Mouse (Mus musculus): ENCODE results near the gene Selenbp1. TPM values are rescaled to one million over a fixed set of nuclear protein-coding genes. Genes with fewer than 3 reads are reported as not detected.

Gene Selenbp1
- polyA plus RNA-seq, 1 experiment from 2014 or later = 34.8 TPM

- H3K9ac ChIP-seq = no peak overlapping the region
- H3K27me3 ChIP-seq = no peaks in the 10 kb centered on the region
- no peak for ATAC-seq (ENCODE audit: low FRiP score, low read depth)
- H3K4me1 ChIP-seq = peaks cover 6% of the 10 kb centered on the region
- H3K9me3 ChIP-seq = no peaks in the 10 kb centered on the region
- no peak overlapping the region for H3K4me2 ChIP-seq (replicated peaks)
- peaks cover 42% of the 10 kb centered on the region for H3K36me3 ChIP-seq
- H3K4me3 ChIP-seq = no peak overlapping the region
- no peak overlapping the region for H3K27ac ChIP-seq
- 44% methylated on average over 5 of the region's 5 CpGs for WGBS
Measured at GRCm38 (mm10) chr3:94960322-94960721, 27.5 kb downstream of the Selenbp1 start.

- H3K36me3 ChIP-seq = no peaks in the 10 kb centered on the region
Measured at GRCm38 (mm10) chr3:94964989-94965388, 32.1 kb downstream of the Selenbp1 start.

DNA sequence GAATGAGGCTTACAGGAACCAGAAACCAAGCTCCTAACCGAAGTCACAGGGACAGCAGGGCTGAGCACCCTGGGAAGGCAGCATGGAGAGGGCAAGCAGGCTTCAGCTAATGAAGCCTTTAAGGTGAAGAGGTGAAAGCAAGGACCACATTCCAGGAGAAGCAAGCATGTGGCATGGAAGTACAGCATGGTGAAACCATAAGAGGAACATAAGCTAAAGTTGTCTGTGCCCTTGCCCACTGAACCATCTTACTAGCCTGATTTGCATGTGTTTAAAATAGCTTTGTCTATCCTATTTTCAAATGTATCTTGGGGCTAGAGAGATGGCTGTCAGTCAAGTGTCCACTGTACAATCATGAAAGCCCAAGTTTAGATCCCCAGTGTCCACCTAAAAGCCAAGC lies 33.0 kb downstream of the Selenbp1 start:
- no peak overlapping the region for H3K4me2 ChIP-seq (replicated peaks)
- no peaks in the 10 kb centered on the region for H3K9me3 ChIP-seq
- 79% methylated on average over 1 of the region's 1 CpGs for WGBS
- H3K27me3 ChIP-seq = no peaks in the 10 kb centered on the region
- no peaks in the 10 kb centered on the region for H3K36me3 ChIP-seq
- no peaks in the 10 kb centered on the region for H3K4me1 ChIP-seq
- no peak overlapping the region for H3K4me3 ChIP-seq
- no peak for ATAC-seq (ENCODE audit: low FRiP score, low read depth)
- H3K27ac ChIP-seq = no peak overlapping the region
- no peak overlapping the region for H3K9ac ChIP-seq

More at GRCm38 (mm10) chr3:94964989-94965388, 32.1 kb downstream of the Selenbp1 start:
- H3K27ac ChIP-seq = no peak overlapping the region
- no peak for ATAC-seq (ENCODE audit: low FRiP score, low read depth)
- H3K4me2 ChIP-seq (replicated peaks) = no peak overlapping the region
- no peaks in the 10 kb centered on the region for H3K27me3 ChIP-seq
- H3K4me1 ChIP-seq = no peaks in the 10 kb centered on the region
- WGBS = 94% methylated on average over 1 of the region's 1 CpGs
- H3K9me3 ChIP-seq = no peaks in the 10 kb centered on the region
- H3K9ac ChIP-seq = no peak overlapping the region
- H3K4me3 ChIP-seq = no peak overlapping the region

DNA sequence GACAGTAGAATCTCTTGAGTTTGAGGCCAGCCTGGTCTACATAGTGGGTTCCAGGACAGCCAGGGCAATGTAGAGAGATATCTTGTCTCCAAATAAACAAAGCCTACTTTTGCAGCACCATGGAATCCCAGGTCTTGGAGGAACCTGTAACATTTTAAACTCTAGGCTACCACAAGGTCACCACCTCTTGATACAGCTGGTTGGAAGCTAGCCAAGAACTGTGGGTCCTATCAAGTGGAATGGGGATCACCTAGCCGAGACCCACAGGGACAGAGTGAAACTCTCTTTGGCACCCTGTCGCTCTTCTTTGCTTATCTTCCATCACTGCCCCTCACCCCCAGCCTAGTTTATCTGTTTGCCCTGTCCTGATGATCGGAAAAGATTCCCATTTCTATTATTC lies 39.7 kb downstream of the Selenbp1 start:
- H3K27me3 ChIP-seq = no peaks in the 10 kb centered on the region
- no peak overlapping the region for H3K4me3 ChIP-seq
- no peak overlapping the region for H3K27ac ChIP-seq
- no peak for ATAC-seq (ENCODE audit: low FRiP score, low read depth)
- peaks cover 6% of the 10 kb centered on the region; the same call in 1 of the 2 replicates for H3K36me3 ChIP-seq
- no peaks in the 10 kb centered on the region for H3K9me3 ChIP-seq
- 84% methylated on average over 3 of the region's 3 CpGs for WGBS
- no peak overlapping the region for H3K9ac ChIP-seq
- no peak overlapping the region for H3K4me2 ChIP-seq (replicated peaks)
- H3K4me1 ChIP-seq = peaks cover 13% of the 10 kb centered on the region

GRCm38 (mm10) chr3:94973620-94974019 lies 40.8 kb downstream of the Selenbp1 start:
- H3K36me3 ChIP-seq = peaks cover 9% of the 10 kb centered on the region
- peak overlapping the region; percentile 89; the same call in 1 of the 2 replicates for H3K4me3 ChIP-seq
- H3K4me2 ChIP-seq (replicated peaks) = peak overlapping the region; percentile 78
- 84% methylated on average over 5 of the region's 5 CpGs for WGBS
- H3K9ac ChIP-seq = no peak overlapping the region
- peaks cover 13% of the 10 kb centered on the region for H3K4me1 ChIP-seq
- no peaks in the 10 kb centered on the region for H3K27me3 ChIP-seq
- H3K27ac ChIP-seq = no peak overlapping the region
- no peaks in the 10 kb centered on the region for H3K9me3 ChIP-seq
- ATAC-seq (ENCODE audit: low FRiP score, low read depth) = no peak

DNA sequence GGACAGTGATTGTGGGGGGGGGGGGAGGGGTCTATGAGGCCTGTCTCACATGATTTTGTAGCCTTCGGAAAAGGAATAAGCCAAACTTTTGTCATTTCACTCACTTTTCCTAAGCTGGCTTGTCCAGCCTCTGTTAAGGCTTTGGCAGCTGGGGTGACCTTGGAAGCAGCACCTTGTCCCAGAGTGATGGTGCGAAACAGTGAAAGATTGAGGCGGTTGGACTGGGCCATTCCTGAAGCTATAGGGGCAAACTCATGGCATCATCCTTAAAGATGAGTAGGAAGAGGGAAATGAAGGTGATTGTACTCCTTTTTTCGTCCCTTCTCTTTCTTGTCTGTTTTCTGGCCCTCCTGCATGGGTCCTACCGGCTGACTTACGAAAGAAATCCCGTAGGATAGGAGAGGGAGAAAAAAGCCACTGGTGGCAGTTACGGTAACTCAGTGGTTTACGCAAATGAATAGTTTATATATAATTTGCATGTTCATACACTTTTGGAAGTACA lies 41.2 kb downstream of the Selenbp1 start:
- peak overlapping the region; percentile 78 for H3K4me2 ChIP-seq (replicated peaks)
- H3K9me3 ChIP-seq = no peaks in the 10 kb centered on the region
- no peaks in the 10 kb centered on the region for H3K27me3 ChIP-seq
- H3K27ac ChIP-seq = no peak overlapping the region
- ATAC-seq (ENCODE audit: low FRiP score, low read depth) = peak; percentile 20; the same call in 1 of the 2 replicates
- H3K9ac ChIP-seq = peak overlapping the region; percentile 59
- whole genome bisulfite sequencing = 19% methylated on average over 9 of the region's 9 CpGs
- peaks cover 12% of the 10 kb centered on the region for H3K36me3 ChIP-seq
- H3K4me1 ChIP-seq = peaks cover 13% of the 10 kb centered on the region
- H3K4me3 ChIP-seq = peak overlapping the region; percentile 89

GRCm38 (mm10) chr3:94974528-94975422 lies 41.9 kb downstream of the Selenbp1 start, which contains the start of gene Pi4kb:
TSS of gene Pi4kb (plus strand) at chr3:94974731.
- H3K27ac ChIP-seq = peak within 1 kb of the TSS; percentile 82
- peak within 1 kb of the TSS; percentile 89 for H3K4me3 ChIP-seq
- under 1% methylated on average over 57 of the region's 57 CpGs for WGBS
- peak within 1 kb of the TSS; percentile 78 for H3K4me2 ChIP-seq (replicated peaks)
- ATAC-seq (ENCODE audit: low FRiP score, low read depth) = peak; percentile 94
- H3K9me3 ChIP-seq = no peaks in the 10 kb centered on the region
- H3K4me1 ChIP-seq = peaks cover 13% of the 10 kb centered on the region
- no peaks in the 10 kb centered on the region for H3K27me3 ChIP-seq
- H3K36me3 ChIP-seq = peaks cover 15% of the 10 kb centered on the region
- H3K9ac ChIP-seq = peak within 1 kb of the TSS; percentile 94

DNA sequence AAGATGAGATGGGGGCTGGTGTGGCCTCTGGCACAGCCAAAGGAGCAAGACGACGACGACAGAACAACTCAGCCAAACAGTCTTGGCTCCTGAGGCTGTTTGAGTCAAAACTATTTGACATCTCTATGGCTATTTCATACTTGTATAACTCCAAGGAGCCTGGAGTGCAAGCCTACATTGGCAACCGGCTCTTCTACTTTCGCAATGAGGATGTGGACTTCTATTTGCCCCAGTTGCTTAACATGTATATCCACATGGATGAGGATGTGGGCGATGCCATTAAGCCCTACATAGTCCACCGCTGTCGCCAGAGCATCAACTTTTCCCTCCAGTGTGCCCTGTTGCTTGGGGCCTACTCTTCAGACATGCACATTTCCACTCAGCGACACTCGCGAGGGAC lies 51.5 kb downstream of the Selenbp1 start:
- Histone ChIP-seq H3K4me1 (peaks cover 20% of the 10 kb centered on the region), H3K4me3 (no peak overlapping the region), H3K9ac (no peak overlapping the region), H3K36me3 (peaks cover 68% of the 10 kb centered on the region), H3K9me3 (no peaks in the 10 kb centered on the region), H3K27me3 (no peaks in the 10 kb centered on the region), H3K27ac (no peak overlapping the region), H3K4me2 (replicated peaks) (no peak overlapping the region)
- ATAC-seq (ENCODE audit: low FRiP score, low read depth) = no peak
- 93% methylated on average over 11 of the region's 11 CpGs for WGBS

DNA sequence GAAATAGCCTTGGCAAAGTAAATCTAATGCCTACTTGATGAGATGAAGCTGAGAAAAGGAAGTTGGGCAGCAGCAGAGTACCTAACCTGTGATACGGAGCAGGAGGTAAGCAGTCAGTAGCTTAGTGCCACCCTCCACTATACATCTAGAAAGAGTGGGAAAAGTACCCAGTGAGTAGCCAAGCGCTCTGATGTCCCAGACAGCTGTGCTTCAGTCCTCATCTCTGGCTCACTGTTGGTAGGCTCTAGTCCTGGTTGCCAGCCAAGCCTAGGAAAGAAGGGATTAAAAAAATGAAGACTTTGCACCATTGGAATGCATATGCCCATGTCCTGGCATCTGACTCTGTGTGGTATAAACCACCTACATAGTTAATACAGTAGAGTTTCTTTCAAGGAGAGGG lies 52.7 kb downstream of the Selenbp1 start:
- 90% methylated on average over 2 of the region's 2 CpGs for WGBS
- no peak overlapping the region for H3K9ac ChIP-seq
- H3K27ac ChIP-seq = no peak overlapping the region
- H3K9me3 ChIP-seq = no peaks in the 10 kb centered on the region
- H3K4me3 ChIP-seq = no peak overlapping the region
- no peaks in the 10 kb centered on the region for H3K27me3 ChIP-seq
- H3K4me1 ChIP-seq = peaks cover 32% of the 10 kb centered on the region
- ATAC-seq (ENCODE audit: low FRiP score, low read depth) = no peak
- no peak overlapping the region for H3K4me2 ChIP-seq (replicated peaks)
- H3K36me3 ChIP-seq = peaks cover 69% of the 10 kb centered on the region

- no peak overlapping the region for H3K27ac ChIP-seq
- H3K9ac ChIP-seq = no peak overlapping the region
- no peaks in the 10 kb centered on the region for H3K9me3 ChIP-seq
- H3K4me3 ChIP-seq = no peak overlapping the region
- peaks cover 65% of the 10 kb centered on the region for H3K36me3 ChIP-seq
- H3K4me2 ChIP-seq (replicated peaks) = no peak overlapping the region
- H3K4me1 ChIP-seq = peaks cover 32% of the 10 kb centered on the region
- H3K27me3 ChIP-seq = no peaks in the 10 kb centered on the region
- ATAC-seq (ENCODE audit: low FRiP score, low read depth) = no peak
Measured at GRCm38 (mm10) chr3:94987578-94987977, 54.7 kb downstream of the Selenbp1 start.

DNA sequence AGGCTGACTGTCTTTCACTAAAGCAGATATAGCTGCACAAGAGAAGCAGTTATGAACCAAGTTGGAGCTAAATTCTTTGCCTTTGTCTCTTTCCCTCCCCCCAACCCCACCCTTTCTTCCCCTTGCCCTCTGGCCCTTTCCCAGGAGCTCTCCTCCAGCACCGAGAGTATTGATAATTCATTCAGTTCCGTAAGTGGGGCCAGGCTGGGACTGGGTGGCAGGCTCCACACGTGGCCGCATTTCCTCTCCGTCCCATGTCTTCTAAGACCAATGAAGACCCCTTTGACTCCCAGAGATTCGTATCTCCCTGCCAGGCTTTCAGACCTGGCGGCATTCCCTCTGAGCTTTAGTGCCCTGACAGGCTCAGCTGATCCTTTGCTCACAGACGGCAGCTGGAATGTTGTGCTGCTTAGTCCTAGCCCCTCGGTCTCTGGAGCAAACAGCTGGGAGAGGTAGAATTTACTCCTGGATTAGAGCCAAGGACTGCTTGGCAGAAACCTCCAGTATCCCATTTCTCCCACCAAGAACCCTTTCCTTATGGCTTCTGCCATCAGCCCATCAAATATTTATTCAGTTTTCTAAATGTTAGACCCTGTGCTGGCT lies 56.4 kb downstream of the Selenbp1 start:
- Histone ChIP-seq H3K4me2 (replicated peaks) (peak overlapping the region; percentile 38), H3K4me3 (no peak overlapping the region), H3K4me1 (peaks cover 32% of the 10 kb centered on the region), H3K9ac (0 out of 2 replicates have a peak overlapping the region, but pooled peaks have one; percentile 14), H3K36me3 (peaks cover 69% of the 10 kb centered on the region), H3K27ac (peak overlapping the region; percentile 67), H3K9me3 (no peaks in the 10 kb centered on the region), H3K27me3 (no peaks in the 10 kb centered on the region)
- peak; percentile 87 for ATAC-seq (ENCODE audit: low FRiP score, low read depth)
- WGBS = 42% methylated on average over 9 of the region's 9 CpGs
